Mouse (Mus musculus) spleen, postnatal 10 days (tissue): ENCODE data around the gene Mecom.
"Not testable (repeated sequence)": the region's sequence is repeated elsewhere in the genome, so short reads cannot be mapped to it uniquely, and the experiment has no call there.

Experiments used
- DNase-seq, 2 experiments: peaks; one replicate each; pipeline ENCODE4 v3.0.0; 2021 to 2022; ENCODE audit warnings: low spot score in 2 of 2

The Mecom gene

DNA sequence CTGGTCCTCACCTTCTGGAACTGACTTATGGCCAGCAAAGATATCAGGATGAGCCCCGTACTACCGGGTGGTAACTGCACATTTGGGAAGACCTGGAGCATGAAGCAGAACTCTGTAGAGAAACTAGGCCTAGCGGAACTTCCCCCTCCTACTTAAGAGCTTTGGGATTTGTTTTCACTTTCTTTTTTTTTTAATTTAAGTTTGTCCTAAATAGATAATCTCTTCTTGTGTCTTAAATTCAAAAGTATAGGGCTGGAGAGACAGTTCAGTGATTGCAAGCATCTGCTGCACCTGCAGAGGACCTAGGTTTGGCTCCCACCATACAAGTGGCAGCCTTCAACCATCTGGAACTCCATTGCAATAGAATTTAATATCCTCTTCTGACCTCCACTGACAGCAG is at the start of gene Mecom:
Mecom (minus strand) TSS at position 101 of the 400 bp plus-strand sequence.
- no peak for DNase-seq

DNA sequence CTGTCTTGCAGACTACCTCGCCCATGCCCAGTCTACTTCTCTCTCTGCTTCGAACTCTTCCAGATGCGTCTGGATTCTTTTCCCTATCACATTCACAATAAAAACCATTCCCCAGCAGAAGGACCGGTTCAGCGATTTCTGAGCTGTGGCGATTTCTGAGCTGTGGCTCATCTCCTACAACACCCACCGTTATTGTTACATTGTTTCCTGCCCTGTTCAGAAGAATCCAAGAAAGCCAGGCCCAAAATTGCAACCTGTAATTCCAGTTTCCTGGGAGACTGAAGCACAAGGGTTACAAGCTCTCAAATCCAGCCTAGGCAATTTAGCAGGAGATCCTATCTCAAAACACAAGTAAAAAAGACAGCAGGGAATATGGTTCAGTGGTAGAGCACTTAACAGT is 49.5 kb upstream of the Mecom start:
- no peak for DNase-seq

DNA sequence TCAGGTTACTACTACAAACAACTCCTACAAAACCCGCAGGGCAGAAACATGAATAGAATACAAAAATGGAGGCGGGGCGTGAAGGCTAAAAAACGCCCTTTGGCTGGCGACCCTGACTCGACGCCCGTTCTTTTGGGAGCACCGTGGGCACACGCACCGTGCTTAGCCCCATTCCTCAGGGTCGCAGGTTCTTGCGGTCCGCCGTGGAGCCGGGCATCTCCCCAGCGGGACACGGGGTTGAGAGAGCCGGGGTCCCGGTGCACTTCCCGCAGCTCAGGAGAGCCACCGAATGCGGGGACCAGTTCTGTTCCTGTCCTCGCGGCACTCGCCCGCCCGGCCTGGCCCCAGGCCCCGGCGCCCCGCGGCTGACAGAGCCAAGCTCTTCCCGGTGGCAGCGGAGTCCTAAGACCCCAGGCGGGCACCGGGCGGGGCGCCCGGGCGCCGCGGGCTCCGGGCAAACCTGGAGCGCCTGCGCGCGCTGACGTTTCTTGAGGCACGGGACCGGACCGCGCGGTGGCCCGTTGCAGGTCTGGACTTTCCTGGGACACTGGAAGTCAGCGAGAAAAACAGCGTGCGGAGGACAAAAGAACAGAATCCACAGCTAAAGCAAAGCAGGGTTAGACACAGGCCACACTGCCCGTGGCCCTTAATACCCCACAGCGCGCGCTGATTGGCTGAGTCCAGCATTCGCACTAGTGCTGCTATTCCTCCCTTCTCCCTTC is 47.5 kb upstream of the Mecom start:
- DNase-seq = peak in 1 of 2 experiments; percentile 31

DNA sequence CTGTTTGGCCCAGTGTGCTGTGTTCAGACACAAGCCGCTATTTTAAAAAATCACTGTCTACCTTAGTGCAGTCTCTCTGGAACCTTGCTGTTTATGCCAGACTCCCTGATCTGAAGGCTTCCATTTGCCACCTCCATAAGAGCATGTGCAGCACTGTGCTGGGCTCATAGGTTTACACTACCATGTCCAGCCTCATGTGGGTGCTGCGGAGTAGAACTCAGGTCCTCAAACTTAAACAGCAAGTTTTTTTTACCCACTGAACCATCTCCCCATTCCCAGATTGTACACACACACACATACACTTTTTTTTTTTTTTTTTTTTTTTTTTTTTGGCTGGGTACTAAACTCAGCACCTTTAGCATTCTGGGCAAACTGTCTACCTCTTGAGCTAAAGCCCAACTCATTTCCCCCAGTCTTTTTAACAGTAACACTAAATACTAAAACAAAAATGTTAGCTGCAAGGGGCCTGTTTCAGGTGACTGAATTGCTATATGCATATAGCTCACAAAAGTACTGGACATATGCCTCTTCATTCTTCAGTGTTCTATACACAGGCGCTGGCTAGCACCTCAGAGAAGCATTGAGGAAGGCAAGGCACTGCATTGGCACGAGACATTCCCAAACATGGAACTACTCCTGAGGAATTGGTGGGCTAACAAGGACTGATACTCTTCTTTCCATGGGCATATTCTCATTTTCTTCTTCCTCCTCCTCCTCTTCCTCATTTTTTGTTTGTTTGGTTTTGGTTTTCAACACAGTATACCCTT is 46.1 kb upstream of the Mecom start:
- peak in 1 of 2 experiments; percentile 44 for DNase-seq

DNA sequence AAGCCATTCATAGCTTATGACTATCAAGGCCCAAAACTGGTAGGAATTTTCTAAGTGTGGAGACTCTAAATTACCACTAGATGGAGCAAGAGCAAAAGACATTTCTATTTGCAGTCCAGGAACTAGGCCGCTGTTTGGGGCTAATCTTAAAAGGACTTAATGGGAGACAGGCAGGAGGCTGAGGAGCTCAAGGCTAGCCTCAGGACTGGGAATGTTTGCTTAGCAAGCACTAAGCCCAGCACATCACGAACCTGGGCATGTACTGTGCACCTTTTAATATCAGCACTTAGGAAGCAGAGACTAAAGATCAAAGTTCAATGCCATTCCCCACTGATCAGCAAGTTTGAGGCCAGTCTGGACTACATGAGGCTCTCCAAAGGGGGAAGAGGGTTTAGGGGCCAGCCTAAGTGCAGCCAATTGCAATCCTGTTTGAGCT is 44.6 kb upstream of the Mecom start:
- DNase-seq = no peak

DNA sequence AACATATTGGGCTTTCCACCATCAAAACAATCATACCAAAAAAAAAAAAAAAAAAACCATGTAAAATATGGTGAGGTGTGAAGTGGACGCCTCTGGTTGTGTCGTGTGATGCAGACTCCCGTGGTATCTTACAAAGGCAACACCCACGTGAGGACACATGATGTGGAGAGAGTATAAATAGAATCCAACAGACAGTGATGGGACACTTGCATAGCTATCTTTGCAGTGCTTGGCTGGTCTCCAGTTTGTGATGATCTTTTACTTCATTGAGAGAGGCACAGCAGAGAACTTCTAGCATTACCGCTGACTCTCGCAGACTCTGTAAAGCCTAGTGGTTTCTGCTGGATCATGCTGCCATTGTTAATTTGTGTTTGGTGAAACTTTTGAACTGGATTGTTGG is 41.1 kb upstream of the Mecom start:
- no peak for DNase-seq

DNA sequence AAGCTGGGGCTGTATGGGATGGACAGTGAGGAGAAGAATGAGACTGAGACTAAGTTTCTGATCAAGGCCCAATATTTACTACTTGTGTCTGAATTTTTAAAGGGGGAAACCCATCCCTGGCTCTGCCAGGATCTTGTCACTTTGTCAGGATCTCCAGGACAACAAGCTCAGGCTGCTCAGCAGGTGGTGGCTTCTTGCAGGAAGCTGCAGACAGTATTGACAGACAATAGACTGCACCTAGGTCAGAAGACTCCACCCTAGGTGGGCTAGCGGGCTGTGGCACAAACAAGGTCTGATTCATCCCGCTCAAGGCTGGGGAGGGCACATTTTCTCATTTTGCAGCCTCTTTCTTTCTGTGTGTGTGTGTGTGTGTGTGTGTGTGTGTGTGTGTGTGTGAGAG is 25.7 kb upstream of the Mecom start:
- DNase-seq = no peak

DNA sequence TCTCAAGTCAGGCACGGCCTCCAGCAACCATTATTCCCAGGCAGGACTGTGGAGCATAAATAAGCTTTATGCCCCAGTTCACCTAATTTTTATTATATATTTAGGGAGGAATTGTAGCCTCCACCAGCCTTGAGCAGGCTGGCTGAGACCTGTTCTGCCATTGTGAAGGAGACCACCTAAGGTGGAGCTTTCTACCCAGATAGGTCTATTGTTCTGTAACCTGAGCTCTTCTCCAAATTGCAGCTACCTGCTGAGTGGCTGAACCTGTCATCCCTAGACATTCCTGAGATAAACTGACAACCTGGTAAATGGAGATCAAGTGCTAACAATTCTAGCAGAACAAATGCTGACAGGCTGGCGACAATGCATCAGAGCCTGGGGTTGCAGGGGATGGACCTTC is 18.5 kb upstream of the Mecom start:
- not testable (repeated sequence) for DNase-seq

DNA sequence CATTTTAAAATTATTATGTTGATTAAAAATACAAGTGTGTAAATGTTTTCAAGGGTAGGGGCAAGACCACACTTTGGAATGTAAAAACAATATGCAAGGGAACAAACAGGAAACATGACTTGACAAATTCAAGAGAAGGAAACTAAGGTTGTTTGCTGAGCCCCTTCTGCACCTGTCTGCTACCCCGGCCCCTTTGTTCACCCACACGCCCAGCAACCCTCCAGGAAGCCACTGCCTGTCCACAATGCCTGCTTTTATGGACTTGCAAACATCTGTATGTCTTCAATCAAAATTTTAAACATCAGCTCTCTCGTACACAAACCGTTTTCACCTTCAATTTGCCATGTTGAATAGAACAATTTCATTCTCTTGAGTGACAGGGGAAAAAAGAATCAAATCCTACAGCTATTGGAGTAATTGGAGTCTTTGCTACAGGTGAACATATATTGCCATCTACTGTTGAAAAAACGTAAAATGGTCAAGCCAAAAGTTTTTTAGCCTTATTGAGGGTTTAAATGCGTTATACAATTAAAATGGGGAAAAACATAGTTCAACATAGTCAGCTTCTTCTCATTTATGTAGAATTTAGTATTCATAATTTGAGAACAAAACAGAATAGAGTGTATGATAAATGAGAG is 13.0 kb upstream of the Mecom start:
- no peak for DNase-seq

DNA sequence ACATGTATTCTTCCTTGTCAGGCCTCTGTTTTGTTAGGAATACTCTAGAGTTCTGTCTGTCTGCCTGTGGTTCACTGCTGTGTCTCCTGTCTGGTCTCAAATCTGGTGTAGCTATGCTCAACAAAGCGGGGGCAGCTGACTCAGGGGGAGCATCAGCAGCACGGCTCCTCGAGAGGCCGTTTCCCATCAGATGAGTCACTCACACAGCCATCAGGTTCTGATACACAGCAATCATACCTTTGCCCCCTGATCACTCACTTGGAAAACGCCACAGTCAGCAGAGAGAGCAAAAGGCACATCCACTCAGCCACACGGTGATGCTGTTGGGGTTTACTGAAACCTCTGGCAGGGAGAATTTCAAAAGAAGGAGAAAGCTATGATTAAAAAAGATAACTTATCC is 5.9 kb upstream of the Mecom start:
- DNase-seq = no peak

DNA sequence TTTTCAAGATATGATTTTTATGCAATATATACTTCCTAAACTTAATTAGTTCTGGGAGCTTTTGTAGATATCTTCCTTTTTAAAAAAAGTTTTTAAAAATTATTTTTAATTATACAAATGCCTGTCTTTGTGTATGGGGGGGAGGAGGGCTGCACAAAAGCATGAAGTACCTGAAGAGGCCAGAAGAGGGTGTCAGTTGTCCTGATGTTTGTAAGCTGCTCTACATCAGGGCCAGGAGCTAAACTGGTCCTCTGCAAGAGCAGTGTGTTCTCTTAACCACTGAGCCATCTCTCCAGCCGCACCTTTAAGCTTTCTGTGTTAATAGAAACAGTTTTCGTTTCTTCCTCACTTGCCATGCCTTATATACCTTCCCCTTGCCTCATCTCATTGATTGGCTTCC is 2.4 kb upstream of the Mecom start:
- DNase-seq = no peak

DNA sequence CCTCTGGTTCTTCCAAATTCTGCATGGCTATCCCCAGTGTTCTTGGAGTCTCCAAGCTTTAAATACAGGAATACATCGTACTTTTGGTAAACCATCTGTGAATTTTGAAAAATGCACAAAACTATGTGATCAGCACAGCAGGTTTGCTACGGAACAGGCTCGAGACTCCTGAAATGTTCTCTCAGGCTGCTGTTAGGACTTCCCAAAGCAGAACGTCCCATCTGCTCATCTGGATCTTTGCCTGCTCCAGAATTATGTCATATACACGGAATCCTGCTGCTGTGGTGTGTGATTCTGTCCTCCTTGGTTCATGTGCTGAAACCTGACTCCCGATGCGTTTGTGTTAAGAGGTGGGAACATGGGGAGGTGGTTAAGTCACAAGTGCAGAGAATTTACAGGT is 1.1 kb upstream of the Mecom start:
- no peak for DNase-seq

DNA sequence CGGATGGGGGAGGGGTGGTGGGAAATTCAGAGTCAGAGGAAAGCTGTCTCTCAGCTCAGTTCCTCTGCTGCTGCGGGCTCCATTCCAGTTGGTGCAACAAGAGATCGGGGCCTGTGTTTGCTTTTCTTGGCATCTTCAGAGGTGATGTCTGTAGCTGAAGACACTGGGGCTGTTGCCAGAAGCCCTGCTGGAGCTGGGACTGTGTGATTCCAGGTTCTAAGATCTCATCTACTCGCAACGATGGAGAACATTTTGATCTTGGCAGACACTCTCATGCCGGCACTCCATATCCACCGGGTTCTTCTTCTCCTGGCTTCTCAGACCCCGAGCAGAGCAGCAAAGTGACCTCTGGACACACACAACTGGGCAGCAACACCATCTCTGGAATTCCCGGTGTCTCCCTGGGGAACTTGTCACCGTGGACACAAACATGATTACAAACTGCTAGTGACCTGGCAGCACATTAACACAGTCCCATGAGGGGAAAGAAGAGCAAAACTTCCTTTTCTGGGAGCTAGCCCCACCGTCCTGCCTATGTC is 908 bp downstream of the Mecom start:
- DNase-seq = no peak

DNA sequence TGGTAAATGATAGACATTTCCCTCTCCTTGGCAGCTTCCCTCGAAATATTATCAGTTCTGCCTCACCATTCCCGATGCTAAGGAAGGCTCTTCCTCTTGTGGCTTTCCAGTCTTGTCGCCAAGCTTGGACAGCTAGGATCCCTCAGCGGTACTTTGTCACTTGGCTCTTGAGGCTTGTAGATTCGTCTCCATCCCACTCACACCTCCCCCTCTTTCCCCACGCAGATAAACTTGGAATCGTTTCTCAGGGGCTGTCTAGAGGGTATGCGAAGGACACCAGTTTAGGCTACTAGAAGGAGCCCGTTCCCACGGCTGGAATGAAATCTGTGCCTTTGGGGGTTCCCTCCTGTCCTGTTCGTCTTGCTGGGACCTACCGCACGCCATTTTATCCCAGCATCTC is 1.4 kb downstream of the Mecom start:
- no peak for DNase-seq

DNA sequence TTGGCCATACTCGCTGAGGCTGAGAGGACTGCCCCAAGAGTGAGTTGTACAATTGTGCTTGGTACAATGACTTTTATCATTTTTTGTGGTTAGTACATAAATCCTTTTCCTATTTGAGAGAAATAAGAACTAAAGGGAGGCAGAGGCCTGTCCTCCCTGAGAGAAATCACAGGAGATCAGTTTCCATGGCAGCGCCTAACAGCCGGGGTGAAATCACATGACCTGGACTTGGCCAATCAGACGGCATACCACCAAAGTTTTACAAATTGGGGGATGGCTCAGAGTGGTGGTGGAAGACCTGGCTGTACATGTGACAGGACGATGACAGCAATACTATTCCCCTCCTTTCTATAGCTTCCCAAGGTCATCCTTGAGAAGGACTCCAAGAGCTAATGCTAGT is 2.6 kb downstream of the Mecom start:
- DNase-seq = no peak

DNA sequence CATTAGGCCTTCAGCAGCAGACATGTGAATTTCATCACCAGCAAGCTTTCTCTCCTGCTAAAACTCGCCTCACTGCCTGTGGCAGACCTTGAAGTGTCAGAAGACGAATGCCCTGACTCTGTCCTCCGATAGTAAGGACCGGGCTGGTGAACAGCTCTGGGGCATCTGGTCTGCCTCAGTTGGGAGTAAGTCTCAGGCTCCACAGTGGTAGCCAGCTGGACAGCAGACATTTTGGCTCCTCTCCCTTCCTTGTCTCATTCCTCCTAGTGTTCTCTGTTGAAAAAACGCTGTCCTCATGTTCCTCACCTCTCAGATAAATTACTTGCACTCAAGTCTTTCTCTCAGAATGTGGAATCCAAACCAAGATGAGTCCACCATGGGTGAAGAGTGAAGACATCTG is 3.5 kb downstream of the Mecom start:
- DNase-seq = no peak

DNA sequence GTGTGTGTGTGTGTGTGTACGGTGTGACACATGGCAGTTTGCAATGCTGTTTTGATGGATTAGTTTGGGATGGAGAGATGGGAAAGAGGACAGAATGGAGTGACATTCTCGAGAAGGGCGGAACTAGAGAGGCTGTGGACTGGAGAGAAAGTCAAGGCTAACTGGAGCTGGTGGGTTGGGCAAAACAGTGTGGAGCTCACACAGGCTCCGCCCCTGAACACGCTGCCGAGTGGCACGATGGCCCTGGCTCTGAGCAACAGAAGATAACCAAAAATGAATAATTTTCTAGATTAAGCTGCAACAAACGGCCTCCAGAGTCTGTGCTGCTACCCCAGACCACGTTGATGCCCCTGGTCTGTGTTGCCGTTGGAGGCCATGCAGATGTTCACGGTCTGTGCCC is 12.0 kb downstream of the Mecom start:
- DNase-seq = no peak

DNA sequence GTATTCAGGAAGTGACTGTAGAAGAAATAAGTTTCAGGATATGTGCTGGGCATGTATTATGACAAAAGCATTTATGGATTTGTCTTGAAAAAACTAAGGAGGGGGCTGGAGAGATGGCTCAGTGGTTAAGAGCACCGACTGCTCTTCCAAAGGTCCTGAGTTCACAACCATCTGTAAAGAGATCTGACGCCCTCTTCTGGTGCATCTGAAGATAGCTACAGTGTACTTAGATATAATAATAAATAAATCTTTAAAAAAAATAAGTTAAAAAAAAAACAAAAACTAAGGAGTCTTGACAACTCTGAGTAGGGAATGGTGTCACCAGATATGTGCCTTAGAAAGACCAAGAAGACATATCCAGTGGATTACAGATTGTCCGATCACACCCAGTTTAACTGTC is 27.1 kb downstream of the Mecom start:
- DNase-seq = not testable (repeated sequence)

DNA sequence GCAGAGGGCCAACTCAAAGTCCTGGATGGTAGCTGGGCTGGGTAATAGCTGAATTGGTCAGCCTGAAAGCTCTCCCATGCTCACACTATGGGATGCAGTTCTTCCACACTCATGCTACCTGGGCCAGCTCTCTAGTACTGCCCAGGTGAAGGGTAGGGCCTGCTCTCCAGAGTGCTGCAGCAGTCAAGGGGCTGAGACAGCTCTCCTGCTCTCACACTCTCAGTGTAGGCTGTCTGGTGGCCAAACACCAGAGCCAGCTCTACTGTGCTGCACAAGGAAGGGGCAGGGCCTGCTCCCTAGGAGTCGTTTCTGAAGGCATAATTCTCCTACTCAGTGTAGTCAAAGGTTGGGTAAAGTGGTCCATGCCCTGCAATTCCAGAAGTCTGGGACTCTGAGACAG is 28.4 kb downstream of the Mecom start:
- no peak for DNase-seq

DNA sequence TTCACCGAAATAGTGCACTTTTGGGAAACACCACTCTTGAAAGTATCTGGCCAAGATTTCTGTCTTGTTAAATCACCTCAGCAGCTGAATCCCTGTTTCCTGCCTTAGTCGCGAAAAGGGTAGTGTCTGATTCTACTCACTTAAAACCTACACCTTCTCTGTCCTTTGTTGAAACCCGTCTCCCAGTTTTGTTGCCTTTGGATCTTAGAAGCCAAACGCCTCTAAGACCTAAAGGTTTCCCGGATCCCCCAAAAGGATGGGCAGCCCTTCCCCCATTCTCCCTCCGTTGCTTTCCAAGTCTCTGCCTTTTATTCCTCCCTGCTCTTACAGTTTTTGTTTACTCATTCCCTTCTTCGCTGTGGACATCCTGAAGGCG is 32.0 kb downstream of the Mecom start:
- DNase-seq = no peak

DNA sequence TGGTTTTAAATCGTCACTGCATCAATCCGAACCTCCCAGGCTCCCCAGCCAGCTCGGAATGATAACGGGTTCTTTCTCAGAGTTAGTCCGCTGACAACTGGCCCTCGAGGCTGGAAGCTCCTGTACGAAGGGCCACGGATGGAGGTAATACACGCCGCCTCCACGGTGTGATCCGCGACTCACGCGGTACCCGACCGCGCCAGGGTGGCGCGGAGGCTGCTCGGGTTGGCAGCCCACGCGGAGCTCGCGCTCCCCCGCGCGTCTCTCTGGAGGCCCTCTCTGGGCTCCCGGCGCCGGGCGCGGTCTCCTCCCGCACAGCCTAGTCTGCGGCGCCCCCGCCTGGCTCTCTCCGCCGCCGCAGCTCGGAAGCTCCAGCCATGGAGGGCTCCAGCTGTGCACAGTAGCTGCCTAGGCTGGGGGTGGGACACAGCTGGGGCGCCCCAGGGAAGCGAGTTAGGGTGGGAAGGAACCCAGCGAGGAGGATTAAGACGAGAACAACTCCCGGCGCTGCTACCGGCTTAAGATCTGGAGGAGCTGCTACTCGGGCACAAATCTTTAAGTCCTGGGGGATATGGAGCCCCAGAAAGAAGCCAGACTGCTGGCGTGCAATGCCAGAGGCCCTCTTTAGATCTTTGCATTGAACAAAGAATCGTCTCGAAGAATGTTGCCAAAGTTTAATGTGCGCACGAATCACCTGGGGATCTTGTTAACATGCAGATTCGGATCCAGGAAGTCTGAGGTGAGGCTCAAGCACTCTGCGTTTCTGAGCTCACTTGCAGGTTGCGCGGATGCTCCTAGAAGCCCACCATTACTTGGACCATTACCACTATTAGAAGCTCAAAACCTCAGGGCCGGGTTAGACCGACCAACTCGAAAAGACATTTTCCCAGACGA is 32.7 kb downstream of the Mecom start:
- peak in 1 of 2 experiments; percentile 16 for DNase-seq
